Mouse (Mus musculus) ES-Bruce4 (cell line): ENCODE data around the gene Ppih. TPM values are rescaled to one million over a fixed set of nuclear protein-coding genes. Genes with fewer than 3 reads are reported as not detected.
A peak's percentile ranks its signal among the peaks of the same experiment; 100 is the strongest.

Source experiments
- H3K27ac ChIP-seq: 2 replicates; pipeline ENCODE4 v1.5.1; 2012; ENCODE audit warnings: low read length, inconsistent platforms; ENCODE audit not compliant: insufficient read depth
- H3K27me3 ChIP-seq: 2 replicates; pipeline ENCODE4 v1.6.1; 2012; ENCODE audit warnings: mild to moderate bottlenecking, low read length, inconsistent platforms; ENCODE audit not compliant: control insufficient read depth, poor library complexity, insufficient read depth, severe bottlenecking
- H3K36me3 ChIP-seq: 2 replicates; pipeline ENCODE4 v1.6.1; 2012; ENCODE audit warnings: inconsistent platforms, mild to moderate bottlenecking, low read length, moderate library complexity; ENCODE audit not compliant: control insufficient read depth, poor library complexity, insufficient read depth, severe bottlenecking
- H3K4me1 ChIP-seq: one replicate; pipeline ENCODE4 v1.8.1; 2011; ENCODE audit warnings: low read length; ENCODE audit not compliant: control insufficient read depth, insufficient read depth
- H3K4me3 ChIP-seq: 2 replicates; pipeline ENCODE4 v1.5.1; 2011; ENCODE audit warnings: low read depth, mild to moderate bottlenecking, low read length
- H3K9ac ChIP-seq: 2 replicates; pipeline ENCODE4 v1.6.1; 2012; ENCODE audit warnings: low read depth, mild to moderate bottlenecking, inconsistent platforms; ENCODE audit not compliant: poor library complexity, severe bottlenecking
- H3K9me3 ChIP-seq: replicated peaks from 2 replicates; pipeline ENCODE4 v1.6.1; 2012; ENCODE audit warnings: mild to moderate bottlenecking, low read length, inconsistent platforms; ENCODE audit not compliant: control insufficient read depth, poor library complexity, insufficient read depth, severe bottlenecking
- CTCF ChIP-seq: IDR thresholded peaks from one replicate; pipeline ENCODE4 v1.8.1; 2011; ENCODE audit warnings: low read depth, low read length
- EP300 ChIP-seq: IDR thresholded peaks from 2 replicates; pipeline ENCODE4 v1.6.1; 2011; ENCODE audit warnings: low read depth, low read length; ENCODE audit not compliant: insufficient read depth
- POLR2A ChIP-seq: IDR thresholded peaks from one replicate; pipeline ENCODE4 v1.8.1; 2011; ENCODE audit warnings: low read length; ENCODE audit not compliant: insufficient read depth
- polyA plus RNA-seq: library from polyadenylated mRNA; stranded (reverse); fragments of >200 nt; gene quantifications from 2 replicates; pipeline ENCODE4 v1.2.4, GENCODE M21; 2011; ENCODE audit warnings: low read depth; ENCODE audit not compliant: missing spikeins, insufficient read depth, insufficient read length

Ppih gene
- polyA plus RNA-seq, 1 experiment, result 135 TPM

DNA sequence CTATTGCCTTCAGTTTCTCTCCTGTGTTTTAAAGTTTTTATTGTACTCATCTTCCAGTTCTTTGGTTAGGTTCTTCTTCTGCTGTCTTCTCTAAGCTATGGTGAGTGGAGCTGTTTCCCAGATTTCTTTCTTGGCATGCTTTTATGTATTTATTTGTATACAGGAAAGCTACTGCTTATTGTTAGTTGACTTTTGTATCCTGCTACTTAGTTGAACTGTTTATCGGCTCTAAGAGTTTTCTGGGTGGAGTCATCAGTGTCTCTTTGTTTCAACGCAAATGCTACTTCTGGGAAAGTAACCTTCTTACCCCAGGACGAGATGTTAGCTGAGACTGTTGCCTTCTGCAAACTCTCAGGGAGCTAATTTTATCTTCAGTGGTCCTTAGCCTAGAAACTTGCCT lies 56.9 kb downstream of the Ppih start:
- no peak overlapping the region for H3K4me3 ChIP-seq
- TF ChIP-seq EP300 (no peak), POLR2A (no peak), CTCF (no peak)
- no peaks in the 10 kb centered on the region for H3K9me3 ChIP-seq
- no peak overlapping the region for H3K9ac ChIP-seq
- peaks cover 2% of the 10 kb centered on the region for H3K4me1 ChIP-seq
- H3K36me3 ChIP-seq, result no peaks in the 10 kb centered on the region
- H3K27me3 ChIP-seq, result no peaks in the 10 kb centered on the region
- no peak overlapping the region for H3K27ac ChIP-seq

DNA sequence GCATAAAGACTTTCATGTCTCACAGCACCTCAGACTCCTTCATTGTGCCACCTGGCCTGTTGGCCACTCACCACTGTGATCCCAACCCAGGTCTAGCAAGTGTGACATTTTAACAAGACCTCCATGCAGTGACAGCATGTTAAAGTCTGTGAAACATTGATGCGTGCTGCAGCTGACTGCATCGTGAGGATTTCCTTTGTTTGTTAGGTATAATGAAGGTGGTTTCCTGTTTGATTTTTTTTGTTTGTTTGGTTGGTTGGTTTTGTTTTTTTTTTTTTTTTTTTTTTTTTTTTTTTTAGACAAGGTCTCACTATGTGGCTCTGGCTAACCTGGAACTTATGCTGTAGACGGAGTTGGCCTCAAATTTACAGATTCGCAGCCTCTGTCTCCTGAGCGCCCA lies 57.9 kb downstream of the Ppih start:
- Histone ChIP-seq H3K27me3 (no peaks in the 10 kb centered on the region), H3K4me3 (no peak overlapping the region), H3K36me3 (no peaks in the 10 kb centered on the region), H3K27ac (no peak overlapping the region), H3K9ac (no peak overlapping the region), H3K9me3 (no peaks in the 10 kb centered on the region), H3K4me1 (peaks cover 2% of the 10 kb centered on the region)
- TF ChIP-seq POLR2A (no peak), CTCF (no peak), EP300 (no peak)

DNA sequence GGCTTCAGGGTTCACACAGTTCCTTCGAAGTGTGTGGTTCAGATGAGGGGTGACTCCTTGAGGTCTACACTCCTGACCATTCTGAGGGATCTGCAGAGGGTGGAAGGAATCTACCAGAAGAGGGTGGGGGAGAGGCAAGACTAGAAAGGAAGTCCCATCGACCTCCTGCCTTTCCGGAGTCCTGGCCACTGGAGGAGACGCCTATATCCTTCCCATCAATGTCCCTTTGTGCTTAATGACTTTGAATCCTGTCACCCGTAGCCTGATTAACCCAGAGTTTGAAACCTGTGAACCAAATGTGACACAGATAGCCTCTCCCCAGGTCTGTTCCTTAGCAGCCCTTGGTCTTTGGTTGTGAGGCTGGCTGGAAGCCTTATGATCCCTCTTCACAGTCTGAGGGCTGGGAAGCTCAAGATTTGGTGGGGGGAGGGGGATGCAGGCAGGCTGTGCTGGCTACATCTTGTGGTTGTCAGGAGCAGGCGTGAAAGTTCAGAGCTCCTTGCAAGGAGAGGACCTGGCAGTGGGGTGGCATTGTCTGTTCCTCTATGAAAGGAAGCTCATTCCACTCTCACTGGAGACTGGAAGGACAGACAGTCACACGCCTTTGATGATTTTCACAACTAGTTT lies 59.1 kb downstream of the Ppih start:
- no peak overlapping the region for H3K4me3 ChIP-seq
- H3K9me3 ChIP-seq, result no peaks in the 10 kb centered on the region
- H3K27me3 ChIP-seq, result no peaks in the 10 kb centered on the region
- no peaks in the 10 kb centered on the region for H3K36me3 ChIP-seq
- TF ChIP-seq EP300, result no peak
- no peak for TF ChIP-seq POLR2A
- no peak for TF ChIP-seq CTCF
- H3K27ac ChIP-seq, result no peak overlapping the region
- peaks cover 2% of the 10 kb centered on the region for H3K4me1 ChIP-seq
- no peak overlapping the region for H3K9ac ChIP-seq

DNA sequence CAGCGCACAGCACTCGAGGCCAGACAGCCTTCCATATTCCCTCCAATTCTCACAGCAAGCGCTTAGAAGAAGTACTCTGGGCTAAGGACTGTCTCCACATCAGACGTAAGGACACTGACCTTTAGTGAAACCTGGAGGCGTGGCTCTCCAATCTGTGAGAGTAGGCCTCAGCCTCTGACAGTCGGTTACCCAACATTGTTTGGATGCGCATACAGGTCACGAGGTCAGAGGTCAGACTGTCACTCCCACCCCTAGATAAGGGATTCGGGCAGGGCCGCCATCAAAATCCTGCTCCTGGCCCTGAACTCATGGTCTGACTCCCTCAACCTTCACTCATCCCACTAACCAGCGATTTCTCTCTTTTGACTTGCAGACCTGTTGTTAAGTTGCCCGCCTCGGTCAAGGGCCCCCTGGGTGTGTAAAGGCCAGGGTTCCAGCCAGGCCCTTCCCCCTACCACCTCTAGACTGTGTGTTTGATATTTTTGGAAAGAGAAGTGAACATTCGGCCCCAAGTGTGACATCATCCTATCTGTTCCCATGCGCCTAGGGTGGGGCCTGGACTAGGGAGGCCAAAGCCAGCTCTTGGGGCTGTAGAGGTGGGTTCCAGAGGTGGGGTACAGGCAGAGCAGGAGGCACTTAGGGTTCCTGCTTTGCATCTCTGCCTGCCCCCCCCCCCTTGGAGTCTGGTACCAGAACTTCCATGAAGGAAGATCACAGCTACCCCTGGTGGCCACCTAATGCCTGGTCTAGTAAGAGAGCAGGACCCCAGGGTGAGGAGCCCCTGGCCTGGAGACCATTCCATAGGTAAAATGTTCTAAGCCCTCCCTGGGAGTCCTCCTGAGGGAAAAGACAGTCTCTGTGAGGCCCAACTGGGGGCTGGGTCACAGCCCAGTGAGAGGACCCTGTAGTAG lies 60.7 kb downstream of the Ppih start:
- TF ChIP-seq POLR2A (no peak), EP300 (no peak), CTCF (no peak)
- H3K9ac ChIP-seq, result no peak overlapping the region

GRCm38 (mm10) chr4:119257083-119257482 lies 63.3 kb downstream of the Ppih start:
- Histone ChIP-seq H3K4me1 (peaks cover 2% of the 10 kb centered on the region), H3K36me3 (no peaks in the 10 kb centered on the region), H3K27me3 (no peaks in the 10 kb centered on the region), H3K27ac (no peak overlapping the region), H3K9me3 (no peaks in the 10 kb centered on the region), H3K9ac (no peak overlapping the region), H3K4me3 (no peak overlapping the region)
- TF ChIP-seq CTCF (no peak), EP300 (no peak), POLR2A (no peak)

More for the DNA sequence above, 60.7 kb downstream of the Ppih start:
- H3K4me1 ChIP-seq, result peaks cover 2% of the 10 kb centered on the region
- no peak overlapping the region for H3K27ac ChIP-seq
- H3K36me3 ChIP-seq, result no peaks in the 10 kb centered on the region
- H3K4me3 ChIP-seq, result no peak overlapping the region
- H3K27me3 ChIP-seq, result no peaks in the 10 kb centered on the region
- no peaks in the 10 kb centered on the region for H3K9me3 ChIP-seq

- Histone ChIP-seq H3K4me1 (no peaks in the 10 kb centered on the region), H3K27ac (no peak within 1 kb of the TSS), H3K36me3 (no peaks in the 10 kb centered on the region), H3K9me3 (no peaks in the 10 kb centered on the region), H3K4me3 (peak within 1 kb of the TSS; percentile 16), H3K9ac (no peak within 1 kb of the TSS), H3K27me3 (no peaks in the 10 kb centered on the region)
- TF ChIP-seq CTCF, result no peak
- no peak for TF ChIP-seq POLR2A
Observed at GRCm38 (mm10) chr4:119255351-119255750, 65.0 kb downstream of the Ppih start, which contains the start of gene Cldn19. TSS of gene Cldn19 (plus strand) at chr4:119255414.
